Mouse (Mus musculus) mesoderm, embryonic 11.5 days (tissue): Measurements from ENCODE around the gene Adam4.
"Not testable (repeated sequence)": the region's sequence is repeated elsewhere in the genome, so short reads cannot be mapped to it uniquely, and the experiment has no call there.

Experiments used
- DNase-seq: peaks from one replicate; pipeline ENCODE4 v3.0.0-alpha.2; 2012; ENCODE audit warnings: low read depth, low spot score

Adam4 gene

GRCm38 (mm10) chr12:81421846-81422245 is at the start of gene Adam4:
TSS of gene Adam4 (minus strand) at chr12:81421946.
- no peak for DNase-seq

- not testable (repeated sequence) for DNase-seq
Observed at GRCm38 (mm10) chr12:81459051-81459450, 37.3 kb upstream of the Adam4 start.

- DNase-seq = not testable (repeated sequence)
Observed at GRCm38 (mm10) chr12:81438985-81439384, 17.2 kb upstream of the Adam4 start.

- not testable (repeated sequence) for DNase-seq
Observed at GRCm38 (mm10) chr12:81434778-81435177, 13.0 kb upstream of the Adam4 start.

GRCm38 (mm10) chr12:81413211-81413610 is 8.5 kb downstream of the Adam4 start:
- DNase-seq = no peak

- no peak for DNase-seq
Observed at GRCm38 (mm10) chr12:81408966-81409365, 12.8 kb downstream of the Adam4 start.

GRCm38 (mm10) chr12:81402187-81402586 is 19.6 kb downstream of the Adam4 start:
- peak; percentile 69 for DNase-seq

- not testable (repeated sequence) for DNase-seq
Observed at GRCm38 (mm10) chr12:81379364-81379763, 42.4 kb downstream of the Adam4 start, which contains the start of gene Gm4787. TSS of gene Gm4787 (minus strand) at chr12:81379464.
